8 mouse cellular contexts compared by ENCODE assay signal in genomic region chr8:106893481-106894156, GRCm38 (mm10). TPM values are rescaled to one million over a fixed set of nuclear protein-coding genes. Genes with fewer than 3 reads are reported as not detected.
A peak's percentile ranks its signal among the peaks of the same experiment; 100 is the strongest.
DNase-seq lines count a peak whose midpoint lies in the region; ATAC-seq and TF ChIP-seq lines count a peak whose summit lies in the region.

Gene Utp4 (plus strand): TSS chr8:106893636.

- TF ChIP-seq POLR2A in cerebellum, adult 2 months (IDR thresholded peaks at IDR 0.05; ENCODE audit: borderline replicate concordance, insufficient read depth, low read length), result peak; percentile 71
- peak; percentile 97 for TF ChIP-seq POLR2A in thymus, adult 2 months (IDR thresholded peaks at IDR 0.05; ENCODE audit: control insufficient read depth, extremely low read depth, insufficient read depth, low read length, poor library complexity)

- H3K27me3 ChIP-seq in cerebellum, adult 2 months (ENCODE audit: control insufficient read depth, insufficient read depth, low read length), result no peaks in the 10 kb centered on the region
- no peaks in the 10 kb centered on the region for H3K27me3 ChIP-seq in forebrain, postnatal 0 days (ENCODE audit: insufficient read depth, low read length)
- H3K27me3 ChIP-seq in lung, embryonic 16.5 days (ENCODE audit: control insufficient read depth, insufficient read depth, low read depth, low read length), result no peaks in the 10 kb centered on the region
- no peaks in the 10 kb centered on the region for H3K27me3 ChIP-seq in thymus, adult 2 months (ENCODE audit: control insufficient read depth, insufficient read depth, low read length)

- 1% methylated on average over 63 of the region's 63 CpGs for WGBS in cerebellum, adult 2 months
- WGBS in forebrain, postnatal 0 days, result under 1% methylated on average over 51 of the region's 63 CpGs
- WGBS in lung, embryonic 16.5 days, result under 1% methylated on average over 54 of the region's 63 CpGs
- under 1% methylated on average over 63 of the region's 63 CpGs for WGBS in thymus, adult 2 months

- H3K9ac ChIP-seq in forebrain, postnatal 0 days, result peak within 1 kb of the TSS; percentile 92
- peak within 1 kb of the TSS; percentile 97 for H3K9ac ChIP-seq in lung, embryonic 16.5 days (ENCODE audit: low read length)

- intact Hi-C loops in heart, postnatal 36 days (cut with DNase I), result no loop called here

- peaks cover 16% of the 10 kb centered on the region; the same call in 1 of the 2 replicates for H3K36me3 ChIP-seq in forebrain, postnatal 0 days (ENCODE audit: insufficient read depth)
- H3K36me3 ChIP-seq in lung, embryonic 16.5 days (ENCODE audit: control insufficient read depth, insufficient read depth, low read length), result 0 out of 2 replicates have a peak, but pooled peaks cover 8% of the 10 kb centered on the region
- peaks cover 7% of the 10 kb centered on the region for H3K36me3 ChIP-seq in thymus, adult 2 months (ENCODE audit: control insufficient read depth, insufficient read depth, low read length)

- peak; percentile 90 for DNase-seq in Muller cell, postnatal 12 days (ENCODE audit: inconsistent ontology term)
- DNase-seq in cerebellum, adult 2 months, result peak; percentile 88
- peak; percentile 93 for DNase-seq in forebrain, postnatal 0 days
- DNase-seq in heart, postnatal 36 days, result peak; percentile 86 to 91
- DNase-seq in layer of hippocampus, adult 8-10 months (ENCODE audit: low spot score in 2 of 2), result peak; percentile 43 to 70
- peak; percentile 76 for DNase-seq in ovary, adult 18-20 months (ENCODE audit: low spot score)
- DNase-seq in thymus, adult 2 months, result peak; percentile 86

- peaks cover 5% of the 10 kb centered on the region; the same call in 1 of the 2 replicates for H3K4me1 ChIP-seq in cerebellum, adult 2 months (ENCODE audit: control insufficient read depth, insufficient read depth, low read length)
- H3K4me1 ChIP-seq in forebrain, postnatal 0 days (ENCODE audit: insufficient read depth), result peaks cover 7% of the 10 kb centered on the region
- H3K4me1 ChIP-seq in lung, embryonic 16.5 days (replicated peaks; ENCODE audit: control insufficient read depth, insufficient read depth, low read length), result peaks cover 24% of the 10 kb centered on the region
- peaks cover 6% of the 10 kb centered on the region for H3K4me1 ChIP-seq in thymus, adult 2 months (replicated peaks; ENCODE audit: control insufficient read depth, insufficient read depth, low read length)

- peak; percentile 98 for ATAC-seq in forebrain, postnatal 0 days
- peak; percentile 96 for ATAC-seq in lung, embryonic 16.5 days (ENCODE audit: low read depth)

- TF ChIP-seq CTCF in cerebellum, adult 2 months (IDR thresholded peaks at IDR 0.05; ENCODE audit: borderline replicate concordance, insufficient read depth, low read depth, low read length), result no peak
- peak; percentile 21; the same call in 1 of the 2 replicates for TF ChIP-seq CTCF in forebrain, postnatal 0 days (IDR thresholded peaks at IDR 0.05; ENCODE audit: low read depth)
- TF ChIP-seq CTCF in thymus, adult 2 months (IDR thresholded peaks at IDR 0.05; ENCODE audit: borderline replicate concordance, control insufficient read depth, extremely low read depth, insufficient read depth, low read length, poor library complexity), result peak; percentile 40; the same call in 1 of the 2 replicates

- H3K9me3 ChIP-seq in forebrain, postnatal 0 days (ENCODE audit: low read length), result no peaks in the 10 kb centered on the region
- H3K9me3 ChIP-seq in lung, embryonic 16.5 days (ENCODE audit: control insufficient read depth, low read length), result no peaks in the 10 kb centered on the region

- H3K4me2 ChIP-seq in forebrain, postnatal 0 days (ENCODE audit: low read depth), result peak within 1 kb of the TSS; percentile 86
- peak within 1 kb of the TSS; percentile 83 for H3K4me2 ChIP-seq in lung, embryonic 16.5 days (ENCODE audit: low read depth, low read length)

- peak within 1 kb of the TSS; percentile 77; the same call in 1 of the 2 replicates for H3K27ac ChIP-seq in cerebellum, adult 2 months (ENCODE audit: insufficient read depth, low read length)
- H3K27ac ChIP-seq in forebrain, postnatal 0 days (ENCODE audit: low read depth, low read length), result peak within 1 kb of the TSS; percentile 94
- H3K27ac ChIP-seq in lung, embryonic 16.5 days (ENCODE audit: low read length), result peak within 1 kb of the TSS; percentile 96
- H3K27ac ChIP-seq in thymus, adult 2 months (ENCODE audit: control insufficient read depth, insufficient read depth, low read length), result peak within 1 kb of the TSS; percentile 57

- peak within 1 kb of the TSS; percentile 87 for H3K4me3 ChIP-seq in cerebellum, adult 2 months (replicated peaks; ENCODE audit: insufficient read depth, low read depth, low read length)
- H3K4me3 ChIP-seq in forebrain, postnatal 0 days (ENCODE audit: low read depth, low read length), result peak within 1 kb of the TSS; percentile 94
- peak within 1 kb of the TSS; percentile 94 for H3K4me3 ChIP-seq in lung, embryonic 16.5 days (ENCODE audit: low read length)
- peak within 1 kb of the TSS; percentile 67 for H3K4me3 ChIP-seq in thymus, adult 2 months (ENCODE audit: control insufficient read depth, insufficient read depth, low read length)

RNA-seq across cellular contexts. Expression of gene Utp4, which starts in this region (rescaled TPM):
- polyA plus RNA-seq in cerebellum, adult 2 months (2012; rRNA removed), result 24.7 and 26.3 TPM in 2 replicates
- total RNA-seq in forebrain, postnatal 0 days (2014; rRNA removed), result 22.2 and 23.2 TPM in 2 replicates
- 26.9 and 30.4 TPM in 2 replicates for polyA plus RNA-seq in forebrain, postnatal 0 days (2015; fragmentation: Nextera tagmentation; extraction: Ambion mirVana)
- total RNA-seq in heart, postnatal 36 days (2021), result 10 to 100 TPM; 20.2 to 22.2 TPM
- total RNA-seq in layer of hippocampus, adult 8-10 months (2022), result 10 to 100 TPM; 41.0 to 44.7 (median 43.9) TPM
- polyA plus RNA-seq in lung, embryonic 16.5 days (2015; fragmentation: Nextera tagmentation; extraction: Ambion mirVana), result 54.4 and 59.7 TPM in 2 replicates
- 35.8 and 36.6 TPM in 2 replicates for polyA plus RNA-seq in thymus, adult 2 months (2012; rRNA removed)

Comparison
In these comparisons a context has a peak if more than half of its experiments do, and no peak if none do; other contexts are left out.
1. Peak in every context shown above with its lines: DNase-seq, ATAC-seq, H3K4me3 ChIP-seq and H3K27ac ChIP-seq.